25 mouse cellular contexts compared by ENCODE assay signal in genomic region chr8:99031060-99031459, GRCm38 (mm10).
"Had no signal": no experiment of that assay in that cellular context is flagged by ENCODE, and none has a peak within 500 bp of the region (broad histone marks: within the 10 kb centered on the region; RNA-seq: fewer than 3 reads in every experiment).

No protein-coding gene starts in this region.

- H3K4me3 ChIP-seq: heart, adult 2 months; heart, embryonic 13.5 days; heart, embryonic 15.5 days; hindbrain, embryonic 13.5 days; hindbrain, embryonic 15.5 days; kidney, embryonic 15.5 days; limb, embryonic 13.5 days; limb, embryonic 15.5 days had no signal

- ATAC-seq: forebrain, postnatal 0 days; hindbrain, postnatal 0 days had no signal

- H3K9me3 ChIP-seq: heart, embryonic 13.5 days; heart, embryonic 15.5 days; hindbrain, embryonic 13.5 days; hindbrain, embryonic 15.5 days; kidney, embryonic 15.5 days; limb, embryonic 13.5 days; limb, embryonic 15.5 days had no signal

- H3K27me3 ChIP-seq: heart, embryonic 13.5 days; heart, embryonic 15.5 days; hindbrain, embryonic 13.5 days; hindbrain, embryonic 15.5 days; kidney, embryonic 15.5 days; limb, embryonic 13.5 days; limb, embryonic 15.5 days had no signal

- H3K36me3 ChIP-seq: heart, embryonic 13.5 days; heart, embryonic 15.5 days; hindbrain, embryonic 13.5 days; hindbrain, embryonic 15.5 days; kidney, embryonic 15.5 days; limb, embryonic 13.5 days; limb, embryonic 15.5 days had no signal

- DNase-seq: forebrain, postnatal 0 days; gastrocnemius, postnatal 14 days; gastrocnemius, postnatal 36 days; heart, adult 11 months; heart, adult 2 months; heart, postnatal 14 days; heart, postnatal 36 days; kidney, adult 11 months; kidney, adult 2 months; kidney, adult 9 months; kidney, postnatal 14 days; kidney, postnatal 36 days; layer of hippocampus, adult 9-11 months; layer of hippocampus, postnatal 36 days; left cerebral cortex, postnatal 4 days had no signal

- H3K27ac ChIP-seq: heart, adult 2 months; heart, embryonic 13.5 days; heart, embryonic 15.5 days; hindbrain, embryonic 13.5 days; hindbrain, embryonic 15.5 days; hindbrain, postnatal 0 days; kidney, embryonic 15.5 days; kidney, postnatal 0 days; limb, embryonic 13.5 days; limb, embryonic 15.5 days had no signal

- H3K4me1 ChIP-seq: heart, embryonic 13.5 days; heart, embryonic 15.5 days; hindbrain, embryonic 13.5 days; hindbrain, embryonic 15.5 days; kidney, embryonic 15.5 days; limb, embryonic 13.5 days; limb, embryonic 15.5 days had no signal

- H3K9ac ChIP-seq: forebrain, postnatal 0 days; heart, embryonic 13.5 days; heart, embryonic 15.5 days; hindbrain, embryonic 13.5 days; hindbrain, embryonic 15.5 days; kidney, embryonic 15.5 days; limb, embryonic 13.5 days; limb, embryonic 15.5 days had no signal

- H3K4me2 ChIP-seq: heart, embryonic 11.5 days; heart, embryonic 13.5 days; heart, embryonic 15.5 days; hindbrain, embryonic 13.5 days; hindbrain, embryonic 15.5 days; kidney, embryonic 15.5 days; limb, embryonic 13.5 days; limb, embryonic 15.5 days had no signal
